12 mouse cellular contexts compared by ENCODE assay signal in genomic region chr16:72800788-72801187, GRCm38 (mm10).
DNase-seq lines count a peak whose midpoint lies in the region; ATAC-seq and TF ChIP-seq lines count a peak whose summit lies in the region.
"Had no signal": no experiment of that assay in that cellular context is flagged by ENCODE, and none has a peak within 500 bp of the region (broad histone marks: within the 10 kb centered on the region; RNA-seq: fewer than 3 reads in every experiment).

No protein-coding gene starts in this region.

- H3K4me1 ChIP-seq in lung, postnatal 0 days (ENCODE audit: insufficient read depth, low read depth, low read length) = no peaks in the 10 kb centered on the region
- H3K4me1 ChIP-seq in embryonic facial prominence, embryonic 14.5 days (ENCODE audit: control insufficient read depth, insufficient read depth, low read length) = peaks cover 23% of the 10 kb centered on the region
- H3K4me1 ChIP-seq in limb, embryonic 13.5 days = peaks cover 37% of the 10 kb centered on the region

- no peak for TF ChIP-seq CTCF in lung, postnatal 0 days (IDR thresholded peaks at IDR 0.05)

- DNase-seq in cerebellum, adult 9-10 months = peak; percentile 48
- DNase-seq in cerebellum, postnatal 36 days = no peak
- no peak for DNase-seq in lung, postnatal 0 days (ENCODE audit: low spot score)
- DNase-seq in lung, postnatal 25 days (ENCODE audit: low spot score) = no peak
- no peak for DNase-seq in embryonic facial prominence, embryonic 14.5 days (ENCODE audit: low spot score)
- no peak for DNase-seq in right cerebral cortex, adult 2 months (ENCODE audit: low spot score in 2 of 2)
- DNase-seq in kidney, adult 8-10 months = no peak
- DNase-seq: kidney, adult 2 months; kidney, postnatal 4 days had no signal

- H3K36me3 ChIP-seq in lung, postnatal 0 days (ENCODE audit: insufficient read depth, low read length) = no peaks in the 10 kb centered on the region
- 0 out of 2 replicates have a peak, but pooled peaks cover 4% of the 10 kb centered on the region for H3K36me3 ChIP-seq in embryonic facial prominence, embryonic 14.5 days (ENCODE audit: control insufficient read depth, insufficient read depth, low read length)
- peaks cover 7% of the 10 kb centered on the region; the same call in 1 of the 2 replicates for H3K36me3 ChIP-seq in limb, embryonic 13.5 days
- H3K36me3 ChIP-seq: limb, embryonic 15.5 days; neural tube, embryonic 12.5 days had no signal

- WGBS in lung, postnatal 0 days = 73% methylated on average over 6 of the region's 6 CpGs
- 82% methylated on average over 6 of the region's 6 CpGs for WGBS in embryonic facial prominence, embryonic 14.5 days
- WGBS in limb, embryonic 13.5 days = 85% methylated on average over 6 of the region's 6 CpGs

- TF ChIP-seq EP300 in lung, postnatal 0 days (IDR thresholded peaks at IDR 0.05) = no peak

- H3K4me3 ChIP-seq in lung, postnatal 0 days (ENCODE audit: low read depth, low read length) = no peak overlapping the region
- H3K4me3 ChIP-seq in embryonic facial prominence, embryonic 14.5 days (ENCODE audit: low read depth, low read length) = no peak overlapping the region
- no peak overlapping the region for H3K4me3 ChIP-seq in limb, embryonic 13.5 days
- H3K4me3 ChIP-seq: limb, embryonic 15.5 days; neural tube, embryonic 12.5 days had no signal

- H3K27me3 ChIP-seq in lung, postnatal 0 days (replicated peaks; ENCODE audit: insufficient read depth, low read length) = no peaks in the 10 kb centered on the region
- H3K27me3 ChIP-seq in embryonic facial prominence, embryonic 14.5 days (replicated peaks; ENCODE audit: control insufficient read depth, insufficient read depth, low read length) = no peaks in the 10 kb centered on the region
- no peaks in the 10 kb centered on the region for H3K27me3 ChIP-seq in limb, embryonic 13.5 days
- H3K27me3 ChIP-seq: limb, embryonic 15.5 days; neural tube, embryonic 12.5 days had no signal

- H3K27ac ChIP-seq in lung, postnatal 0 days (ENCODE audit: low read length) = peak overlapping the region; percentile 26; the same call in 1 of the 2 replicates
- H3K27ac ChIP-seq in embryonic facial prominence, embryonic 14.5 days (replicated peaks; ENCODE audit: low read depth, low read length) = peak overlapping the region; percentile 52
- H3K27ac ChIP-seq in limb, embryonic 13.5 days = no peak overlapping the region
- H3K27ac ChIP-seq: neural tube, embryonic 12.5 days had no signal

- ATAC-seq in lung, postnatal 0 days = 0 out of 2 replicates have a peak, but pooled peaks have one; percentile 12
- no peak for ATAC-seq in embryonic facial prominence, embryonic 14.5 days (ENCODE audit: low read depth)
- ATAC-seq in limb, embryonic 13.5 days (ENCODE audit: low FRiP score, low read depth) = 0 out of 2 replicates have a peak, but pooled peaks have one; percentile 12

- no peaks in the 10 kb centered on the region for H3K9me3 ChIP-seq in lung, postnatal 0 days (ENCODE audit: low read length)
- H3K9me3 ChIP-seq in embryonic facial prominence, embryonic 14.5 days (ENCODE audit: control insufficient read depth, low read length) = no peaks in the 10 kb centered on the region; the same call in 1 of the 2 replicates
- H3K9me3 ChIP-seq in limb, embryonic 13.5 days = no peaks in the 10 kb centered on the region
- H3K9me3 ChIP-seq: limb, embryonic 15.5 days; neural tube, embryonic 12.5 days had no signal

- peak overlapping the region; percentile 22; the same call in 1 of the 2 replicates for H3K4me2 ChIP-seq in lung, postnatal 0 days (replicated peaks; ENCODE audit: low read depth, low read length)
- no peak overlapping the region for H3K4me2 ChIP-seq in embryonic facial prominence, embryonic 14.5 days (ENCODE audit: low read depth, low read length)
- H3K4me2 ChIP-seq in limb, embryonic 13.5 days (replicated peaks) = peak overlapping the region; percentile 38
- H3K4me2 ChIP-seq: neural tube, embryonic 12.5 days had no signal

- no peak overlapping the region for H3K9ac ChIP-seq in lung, postnatal 0 days (replicated peaks; ENCODE audit: low read depth)
- H3K9ac ChIP-seq in embryonic facial prominence, embryonic 14.5 days (ENCODE audit: low read depth, low read length) = no peak overlapping the region
- no peak overlapping the region for H3K9ac ChIP-seq in limb, embryonic 13.5 days
- H3K9ac ChIP-seq: limb, embryonic 15.5 days; neural tube, embryonic 12.5 days had no signal
